Mouse (Mus musculus): ENCODE measurements around the gene Cerk.
"Not testable (repeated sequence)": the region's sequence is repeated elsewhere in the genome, so short reads cannot be mapped to it uniquely, and the experiment has no call there.

Gene Cerk

GRCm38 (mm10) chr15:86161800-86162199 is 24.1 kb downstream of the Cerk start:
- DNase-seq (ENCODE audit: low spot score): not testable (repeated sequence)

DNA sequence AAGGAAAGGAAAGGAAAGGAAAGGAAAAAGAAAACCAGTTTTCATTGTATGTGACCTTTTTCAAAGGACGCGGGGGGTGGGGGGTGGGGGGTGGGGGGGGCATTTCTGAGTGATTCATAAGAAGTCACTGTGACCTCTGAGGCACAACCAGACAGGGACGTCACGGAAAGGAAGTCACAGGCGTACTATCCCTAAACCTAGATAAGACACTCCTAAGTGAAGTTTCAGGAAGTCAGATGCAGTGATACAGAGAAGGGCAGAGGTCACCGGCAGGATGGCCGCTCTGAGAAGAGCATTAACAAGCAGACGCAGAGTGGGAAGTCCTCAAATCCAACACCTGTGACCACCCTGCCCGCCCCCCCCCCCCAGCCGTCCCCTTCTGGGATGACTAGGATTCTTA is 25.0 kb downstream of the Cerk start:
- DNase-seq (ENCODE audit: low spot score): no peak

GRCm38 (mm10) chr15:86159719-86160118 is 26.2 kb downstream of the Cerk start:
- DNase-seq (ENCODE audit: low spot score): no peak

- no peak for DNase-seq (ENCODE audit: low spot score)
Measured at GRCm38 (mm10) chr15:86159093-86159492, 26.8 kb downstream of the Cerk start.

DNA sequence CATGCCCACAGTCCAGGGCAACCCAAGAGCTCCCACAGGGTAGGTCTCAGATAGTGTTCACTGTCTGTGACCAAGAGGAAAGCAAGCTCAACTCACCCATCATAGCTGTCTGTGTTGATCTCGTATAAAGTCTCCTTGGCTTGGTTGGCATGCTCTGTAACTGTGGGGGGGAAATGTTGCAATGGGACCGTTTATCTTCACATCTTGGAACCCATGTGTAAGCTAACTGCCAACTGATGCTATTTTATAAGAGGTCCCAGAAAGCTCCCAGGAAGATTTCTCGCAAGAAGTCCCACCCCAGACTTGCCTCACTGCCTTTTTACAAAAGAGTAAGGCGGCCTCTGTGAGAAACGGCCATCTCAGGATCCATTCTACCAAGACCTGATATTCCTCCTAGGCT is 29.4 kb downstream of the Cerk start:
- no peak for DNase-seq (ENCODE audit: low spot score)

- no peak for DNase-seq (ENCODE audit: low spot score)
Measured at GRCm38 (mm10) chr15:86153481-86153960, 32.4 kb downstream of the Cerk start.

- DNase-seq (ENCODE audit: low spot score): no peak
Measured at GRCm38 (mm10) chr15:86150593-86150992, 35.3 kb downstream of the Cerk start.

DNA sequence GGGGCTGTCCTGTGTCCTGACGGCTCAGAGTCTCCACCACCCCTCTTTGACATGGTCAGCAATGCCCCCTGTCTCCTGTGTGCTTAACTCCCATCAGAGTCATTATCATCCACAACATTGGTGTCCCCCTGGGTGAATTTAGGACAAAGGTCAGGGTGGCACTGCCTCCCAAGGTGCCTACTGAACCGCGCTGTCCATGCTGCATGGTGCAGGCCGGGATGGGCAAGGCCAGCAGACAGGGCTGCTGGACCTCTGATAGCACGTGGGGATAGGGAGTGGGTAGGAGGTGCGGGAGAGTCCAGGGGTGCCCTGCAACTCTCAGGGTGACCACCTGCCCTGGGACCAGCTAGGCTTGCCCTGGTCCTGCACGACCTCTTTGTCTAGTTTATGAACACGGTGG is 39.0 kb downstream of the Cerk start:
- DNase-seq (ENCODE audit: low spot score): no peak

DNA sequence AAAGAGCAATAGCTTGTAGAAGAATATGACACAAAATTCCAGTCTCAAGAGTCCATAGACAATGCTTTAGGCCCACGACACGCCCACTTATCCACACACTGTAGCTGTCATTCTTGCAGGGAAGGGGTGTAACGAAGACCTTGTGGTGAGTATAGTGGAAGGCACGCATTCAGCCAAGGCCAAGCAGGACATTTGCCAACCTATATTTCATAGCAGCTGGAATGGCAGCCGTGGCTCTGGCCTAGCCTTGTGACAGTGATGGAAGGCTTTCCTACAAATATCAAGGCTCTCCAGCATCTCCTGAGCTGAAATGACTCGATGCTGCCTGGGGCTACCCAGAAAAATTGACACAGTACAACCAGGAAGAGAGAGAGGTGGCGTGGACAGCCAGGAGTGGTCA is 40.9 kb downstream of the Cerk start:
- DNase-seq (ENCODE audit: low spot score): no peak

GRCm38 (mm10) chr15:86144577-86144976 is 41.4 kb downstream of the Cerk start:
- DNase-seq (ENCODE audit: low spot score): no peak

DNA sequence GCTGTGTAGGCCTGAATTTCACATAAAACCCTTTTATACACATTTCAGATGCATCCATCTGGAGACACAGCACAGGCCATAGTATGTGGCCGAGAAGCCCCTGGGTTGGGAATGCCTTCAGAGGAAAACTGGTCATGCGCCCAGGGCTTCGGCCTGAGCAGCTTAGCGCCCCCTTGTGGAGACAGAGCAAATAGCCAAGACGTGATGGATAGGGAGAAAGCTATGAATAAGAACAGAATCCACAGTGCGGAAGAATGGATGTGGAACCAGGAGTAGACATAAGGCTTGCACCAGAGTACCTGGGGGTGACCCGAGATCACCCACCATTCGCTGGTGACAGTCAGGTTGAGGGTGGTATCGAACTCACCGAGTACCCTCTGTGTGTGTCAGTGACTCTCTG is 45.6 kb downstream of the Cerk start:
- DNase-seq (ENCODE audit: low spot score): peak; percentile 55

DNA sequence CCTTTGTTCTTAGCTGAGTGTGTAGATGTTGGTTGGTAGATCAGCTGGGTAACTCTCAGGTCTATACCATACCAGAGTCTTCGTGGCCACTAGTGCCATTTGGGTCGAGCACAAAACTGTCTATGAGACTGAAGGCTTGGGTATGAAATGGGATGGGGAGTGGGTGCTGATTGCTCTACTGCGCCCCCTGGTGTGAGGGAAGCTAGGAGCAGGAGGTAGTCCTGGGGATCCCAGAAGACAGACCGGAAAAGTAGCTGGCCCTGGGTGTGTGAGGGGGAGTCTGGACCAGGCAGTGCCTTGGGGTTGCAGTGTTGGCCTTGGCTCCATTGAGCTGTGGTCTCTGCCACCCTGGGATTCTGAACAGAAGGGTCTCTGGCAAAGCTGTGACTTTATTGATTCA is 48.3 kb downstream of the Cerk start:
- no peak for DNase-seq (ENCODE audit: low spot score)

DNA sequence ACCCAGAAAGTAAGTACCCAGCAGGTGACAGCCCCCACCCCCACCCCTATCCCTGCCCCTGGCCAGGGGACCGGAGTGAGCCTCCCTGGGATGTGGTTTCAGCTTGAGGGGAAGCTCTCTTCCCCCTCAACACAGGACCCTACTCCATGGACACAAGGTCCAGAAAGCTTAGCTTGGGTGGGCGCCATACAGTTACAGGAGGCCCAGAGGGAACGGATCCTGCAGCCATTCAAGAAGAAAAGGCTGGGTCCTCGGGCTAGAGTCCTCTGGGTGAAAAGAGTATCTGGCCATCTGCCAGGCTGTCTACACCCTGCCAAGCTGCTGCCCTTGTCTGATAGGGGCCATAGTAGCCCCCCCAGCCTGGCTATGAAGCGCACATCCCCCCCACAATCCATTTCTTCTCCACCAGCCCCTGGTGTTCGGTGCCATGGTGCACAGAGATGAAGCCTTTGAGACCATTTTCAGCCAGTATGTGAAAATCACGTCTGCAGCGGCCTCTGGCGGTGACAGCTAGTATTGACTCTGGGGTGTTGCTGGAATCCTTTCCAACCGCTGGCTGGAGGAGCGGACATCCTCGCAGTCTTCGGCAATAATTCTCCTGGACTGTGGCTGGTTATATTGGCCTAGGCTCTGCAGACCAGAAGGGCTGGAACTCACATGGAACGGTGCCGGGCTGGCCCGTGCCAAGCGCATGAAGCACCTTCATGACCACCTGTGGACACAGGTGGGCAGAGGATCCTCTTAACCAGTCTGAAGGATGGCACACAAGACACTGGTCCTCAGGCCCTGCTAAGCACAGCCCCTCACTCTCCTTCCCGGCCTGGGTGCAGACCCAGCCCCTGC is 50.8 kb downstream of the Cerk start:
- DNase-seq (ENCODE audit: low spot score): peak; percentile 87

DNA sequence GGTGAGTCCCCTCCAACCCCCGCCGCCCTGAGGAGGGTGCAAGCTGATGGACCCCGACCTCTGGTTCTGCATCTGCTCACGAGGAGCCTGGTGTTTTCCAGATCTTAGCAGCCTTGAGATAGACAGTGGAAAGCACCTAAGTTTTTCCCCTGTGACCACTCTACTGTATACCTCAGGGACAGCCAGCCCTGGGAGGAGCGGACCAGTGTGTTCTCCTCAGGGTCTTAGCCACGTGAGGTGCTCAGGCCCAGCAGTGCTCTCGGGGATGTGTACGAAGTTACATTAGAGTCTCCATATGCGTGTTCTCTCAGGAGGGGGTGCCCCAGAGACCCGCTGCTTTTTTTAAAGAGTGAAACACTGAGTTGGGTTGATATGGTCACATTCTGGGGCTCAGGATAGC is 55.3 kb downstream of the Cerk start:
- no peak for DNase-seq (ENCODE audit: low spot score)

GRCm38 (mm10) chr15:86129036-86129435 is 56.9 kb downstream of the Cerk start:
- no peak for DNase-seq (ENCODE audit: low spot score)

DNA sequence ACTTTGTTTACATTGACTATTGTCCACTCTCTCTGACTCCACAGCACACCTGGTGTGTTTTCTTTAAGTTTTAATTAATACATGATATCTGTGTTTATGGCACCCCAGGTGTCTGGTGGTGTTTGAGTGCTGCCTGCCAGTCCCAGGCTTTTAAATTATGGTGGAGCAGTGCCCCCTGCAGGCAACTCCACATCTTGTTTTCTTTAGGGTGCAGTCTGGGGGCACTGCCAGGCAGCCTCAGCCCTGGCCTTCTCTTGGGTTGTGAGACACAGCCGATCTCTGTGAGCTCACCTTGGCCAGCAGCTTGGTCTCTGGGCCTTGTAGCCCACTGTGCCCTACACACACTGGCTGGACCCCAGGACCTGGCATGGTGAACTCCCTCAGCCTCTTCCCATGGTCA is 61.6 kb downstream of the Cerk start:
- DNase-seq (ENCODE audit: low spot score): peak; percentile 67

DNA sequence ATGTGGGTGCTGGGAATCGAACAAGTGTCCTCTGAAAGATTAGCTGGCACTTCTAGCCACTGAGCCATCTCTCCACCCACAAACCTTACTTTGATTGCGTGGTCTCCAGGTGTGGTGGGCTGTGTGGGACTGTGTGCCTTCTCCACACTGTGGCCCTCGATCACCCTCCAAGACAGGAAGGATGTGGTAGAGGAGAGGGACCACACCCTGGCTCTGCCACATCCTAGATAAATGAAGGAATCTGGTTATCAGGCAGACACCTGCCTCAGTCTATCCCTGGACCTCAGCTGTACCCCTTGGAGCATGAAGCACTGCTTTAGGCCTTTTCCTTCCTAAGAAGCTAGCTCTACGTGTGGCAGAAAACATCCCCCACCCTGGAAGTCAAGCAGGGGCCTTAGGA is 62.5 kb downstream of the Cerk start:
- DNase-seq (ENCODE audit: low spot score): no peak

GRCm38 (mm10) chr15:86122261-86122949 is 63.5 kb downstream of the Cerk start:
- DNase-seq (ENCODE audit: low spot score): peak; percentile 36

- no peak for DNase-seq (ENCODE audit: low spot score)
Measured at GRCm38 (mm10) chr15:86119186-86119585, 66.8 kb downstream of the Cerk start.

DNA sequence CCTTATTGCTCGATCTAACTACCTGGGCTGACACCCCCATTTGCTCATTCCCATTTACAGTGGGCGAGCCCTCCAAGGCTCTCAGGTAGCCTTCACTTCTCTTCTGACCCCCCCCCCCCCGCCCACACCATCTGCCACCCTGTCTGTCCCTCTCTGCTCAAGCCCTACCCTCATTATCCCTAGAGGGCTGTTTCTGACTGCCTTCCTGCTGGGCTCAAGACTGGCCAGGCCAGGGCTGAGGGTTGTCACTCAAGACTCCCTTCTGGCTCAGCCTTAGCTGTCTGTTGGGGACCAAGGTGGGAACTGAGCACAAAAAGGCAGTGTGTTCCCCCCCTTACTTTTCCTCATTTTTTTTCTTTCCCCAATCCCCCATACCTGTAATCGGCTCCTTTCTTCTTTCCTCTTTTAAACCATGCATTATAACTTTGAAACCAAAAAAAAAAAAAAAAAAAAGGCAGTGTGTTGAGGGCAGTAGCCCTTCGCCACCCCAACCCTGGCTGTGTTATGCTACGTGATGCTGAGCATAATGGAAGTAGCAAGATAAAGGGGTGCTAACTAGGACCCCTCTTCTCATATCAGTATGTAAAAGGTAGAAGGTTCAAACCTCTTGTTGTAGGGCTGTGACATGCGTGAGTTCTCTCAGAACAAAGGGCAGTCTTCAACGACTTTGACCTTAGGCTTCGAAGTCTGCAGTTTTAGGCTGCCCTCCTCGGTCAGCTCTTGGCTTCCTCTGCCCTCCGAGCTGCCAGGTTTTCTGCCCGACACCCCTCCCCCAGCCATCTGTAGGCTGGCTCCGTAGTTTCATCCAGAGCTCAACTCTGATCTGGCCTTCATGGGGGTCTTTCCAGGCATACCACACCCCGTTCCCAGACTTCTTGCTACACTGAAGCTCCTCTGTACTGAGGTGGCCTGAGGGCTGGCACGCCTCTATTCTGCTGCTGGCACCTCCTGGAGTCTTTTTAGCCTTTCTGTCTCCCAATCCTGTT is 68.5 kb downstream of the Cerk start:
- no peak for DNase-seq (ENCODE audit: low spot score)

DNA sequence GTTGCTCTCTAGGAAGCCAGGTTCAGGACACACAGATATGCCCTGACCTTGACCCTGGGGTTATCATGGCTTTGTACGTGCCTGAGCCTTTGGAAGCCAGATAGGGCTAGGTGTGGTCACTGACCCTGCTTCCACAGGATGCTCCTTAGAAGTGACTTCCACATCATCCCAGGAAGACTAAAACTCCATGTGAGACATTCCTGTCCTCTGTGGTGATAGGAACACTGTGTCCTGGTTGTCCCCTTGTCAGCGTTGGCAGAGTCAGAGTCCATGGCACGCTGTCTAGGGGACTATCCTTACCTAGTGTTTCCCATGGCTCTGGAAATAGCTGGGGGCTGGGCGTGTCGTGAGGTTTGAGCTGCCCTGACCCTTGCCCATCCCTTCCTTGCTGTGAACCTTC is 69.5 kb downstream of the Cerk start:
- no peak for DNase-seq (ENCODE audit: low spot score)

DNA sequence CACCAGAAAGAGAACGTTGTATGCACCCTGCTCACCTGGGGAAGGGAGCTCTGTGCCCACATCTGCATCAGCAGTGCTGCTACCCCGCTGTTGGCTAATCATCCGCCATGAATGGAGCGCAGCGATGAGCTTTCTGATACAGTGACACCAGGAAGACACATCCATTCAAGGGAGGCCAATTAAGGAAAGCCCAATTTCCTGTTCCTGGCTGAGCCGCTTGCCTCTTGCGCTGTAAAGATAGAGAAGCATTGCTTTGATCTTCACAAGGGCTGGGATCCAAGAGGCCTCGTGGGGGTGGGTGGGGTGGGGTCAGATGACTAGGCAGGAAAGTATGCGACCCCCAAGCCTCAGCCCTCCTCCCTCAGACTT is 72.6 kb downstream of the Cerk start:
- DNase-seq (ENCODE audit: low spot score): no peak

Data from ovary, postnatal 14 days (tissue).